Mouse (Mus musculus) bone marrow macrophage, adult 2 months (primary cell): ENCODE results near the gene Slc8b1.

Source experiments
- CTCF ChIP-seq: IDR thresholded peaks from 2 replicates; pipeline ENCODE4 v1.5.1; 2012; ENCODE audit warnings: low read depth, mild to moderate bottlenecking, low read length, moderate library complexity
- POLR2A ChIP-seq: IDR thresholded peaks from 2 replicates; pipeline ENCODE4 v1.6.1; 2012; ENCODE audit warnings: mild to moderate bottlenecking, low read depth, low read length, borderline replicate concordance

- TF ChIP-seq CTCF: no peak
- TF ChIP-seq POLR2A: no peak
Observed at GRCm38 (mm10) chr5:120536632-120537031, 25.7 kb downstream of the Slc8b1 start.
